Mouse (Mus musculus): ENCODE results near the gene Pcyt2. TPM values are rescaled to one million over a fixed set of nuclear protein-coding genes. Genes with fewer than 3 reads are reported as not detected.

Pcyt2 gene
- total RNA-seq, 2 experiments from 2014 or later = 150 TPM

GRCm38 (mm10) chr11:120582268-120582981, 35.3 kb downstream of the Pcyt2 start:
- no peak for DNase-seq (ENCODE audit: low spot score in 2 of 2)

- peak; percentile 90 to 91 for DNase-seq (ENCODE audit: low spot score in 2 of 2)
These were observed 36.1 kb downstream of the Pcyt2 start, which contains the start of gene Arhgdia for GRCm38 (mm10) chr11:120581490-120582267. Arhgdia (minus strand) TSS chr11:120581624.

GRCm38 (mm10) chr11:120580871-120581331, 36.8 kb downstream of the Pcyt2 start:
- DNase-seq (ENCODE audit: low spot score in 2 of 2) = peak in 1 of 2 experiments; percentile 45

- DNase-seq (ENCODE audit: low spot score in 2 of 2) = no peak
These were observed 37.5 kb downstream of the Pcyt2 start for GRCm38 (mm10) chr11:120580190-120580589.

GRCm38 (mm10) chr11:120579316-120580107, 38.2 kb downstream of the Pcyt2 start:
- DNase-seq (ENCODE audit: low spot score in 2 of 2) = peak in 1 of 2 experiments; percentile 70

GRCm38 (mm10) chr11:120578694-120579243, 39.0 kb downstream of the Pcyt2 start:
- DNase-seq (ENCODE audit: low spot score in 2 of 2) = no peak

GRCm38 (mm10) chr11:120578024-120578693, 39.6 kb downstream of the Pcyt2 start:
- no peak for DNase-seq (ENCODE audit: low spot score in 2 of 2)

GRCm38 (mm10) chr11:120577211-120578023, 40.3 kb downstream of the Pcyt2 start:
- DNase-seq (ENCODE audit: low spot score in 2 of 2) = no peak

GRCm38 (mm10) chr11:120576365-120576981, 41.3 kb downstream of the Pcyt2 start:
- no peak for DNase-seq (ENCODE audit: low spot score in 2 of 2)

GRCm38 (mm10) chr11:120575940-120576339, 41.8 kb downstream of the Pcyt2 start:
- DNase-seq (ENCODE audit: low spot score in 2 of 2) = no peak

- no peak for DNase-seq (ENCODE audit: low spot score in 2 of 2)
These were observed 42.7 kb downstream of the Pcyt2 start for GRCm38 (mm10) chr11:120575046-120575445.

GRCm38 (mm10) chr11:120574278-120574600, 43.5 kb downstream of the Pcyt2 start:
- no peak for DNase-seq (ENCODE audit: low spot score in 2 of 2)

GRCm38 (mm10) chr11:120573585-120574277, 44.0 kb downstream of the Pcyt2 start:
- DNase-seq (ENCODE audit: low spot score in 2 of 2) = no peak

- DNase-seq (ENCODE audit: low spot score in 2 of 2) = peak; percentile 100
These were observed 44.8 kb downstream of the Pcyt2 start, which contains the start of gene P4hb for GRCm38 (mm10) chr11:120572752-120573584. P4hb (minus strand) TSS chr11:120573253.

GRCm38 (mm10) chr11:120572417-120572751, 45.4 kb downstream of the Pcyt2 start:
- no peak for DNase-seq (ENCODE audit: low spot score in 2 of 2)

GRCm38 (mm10) chr11:120571754-120572416, 45.9 kb downstream of the Pcyt2 start:
- no peak for DNase-seq (ENCODE audit: low spot score in 2 of 2)

- DNase-seq (ENCODE audit: low spot score in 2 of 2) = no peak
These were observed 46.6 kb downstream of the Pcyt2 start for GRCm38 (mm10) chr11:120571122-120571521.
